Mouse (Mus musculus): ENCODE results near the gene Slc12a3. TPM values are rescaled to one million over a fixed set of nuclear protein-coding genes. Genes with fewer than 3 reads are reported as not detected.
A peak's percentile ranks its signal among the peaks of the same experiment; 100 is the strongest.

The Slc12a3 gene
- polyA plus RNA-seq, 1 experiment from 2014 or later = 0.14 TPM

DNA sequence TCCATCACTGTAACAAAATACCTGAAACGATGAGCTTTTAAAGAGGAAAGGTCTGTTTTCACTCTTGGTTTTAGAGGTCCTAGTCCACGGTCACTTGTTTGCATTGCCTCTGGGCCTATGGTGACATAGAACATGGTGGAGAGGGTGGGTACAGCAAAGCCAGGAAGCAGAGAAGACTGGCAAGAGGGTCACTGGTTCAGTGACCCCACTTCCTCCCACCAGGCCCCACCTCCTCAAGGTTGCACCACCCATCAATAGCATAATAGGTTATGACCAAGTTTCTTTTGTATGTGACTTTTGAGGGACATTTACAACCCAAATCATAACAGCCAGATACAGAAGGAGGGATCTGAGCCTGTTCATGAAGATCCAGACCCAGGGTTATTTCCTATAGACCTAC, 47.6 kb downstream of the Slc12a3 start:
- WGBS = 68% methylated on average over 2 of the region's 2 CpGs
- no peak overlapping the region for H3K27ac ChIP-seq
- H3K4me1 ChIP-seq = peaks cover 4% of the 10 kb centered on the region; the same call in 1 of the 2 replicates
- no peak for ATAC-seq (ENCODE audit: insufficient number of reproducible peaks, insufficient read depth, low FRiP score, low TSS enrichment, low read depth)
- H3K27me3 ChIP-seq = no peaks in the 10 kb centered on the region
- no peaks in the 10 kb centered on the region for H3K36me3 ChIP-seq
- no peak overlapping the region for H3K9ac ChIP-seq
- no peaks in the 10 kb centered on the region for H3K9me3 ChIP-seq
- H3K4me3 ChIP-seq = no peak overlapping the region
- no peak overlapping the region for H3K4me2 ChIP-seq

DNA sequence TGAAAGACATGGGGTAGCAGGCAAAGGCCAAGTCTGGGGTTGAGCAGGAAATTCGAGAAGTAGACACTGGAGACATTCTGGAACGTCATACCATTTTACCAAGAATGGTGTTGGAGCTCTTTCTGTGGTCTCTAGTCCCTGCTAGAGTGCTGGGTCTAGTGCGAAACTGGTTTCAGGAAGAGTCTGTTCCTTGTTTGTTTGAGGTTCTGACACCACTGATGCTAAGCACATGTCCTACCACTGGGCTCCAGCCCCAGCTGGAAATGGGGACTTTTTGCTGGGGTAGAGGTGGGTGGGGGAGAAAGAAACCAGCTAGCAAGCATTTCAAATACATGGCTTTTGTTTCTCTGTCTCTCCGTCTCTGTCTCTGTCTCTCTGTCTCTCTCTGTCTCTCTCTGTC, 48.0 kb downstream of the Slc12a3 start:
- H3K36me3 ChIP-seq = no peaks in the 10 kb centered on the region
- H3K9ac ChIP-seq = no peak overlapping the region
- no peak for ATAC-seq (ENCODE audit: insufficient number of reproducible peaks, insufficient read depth, low FRiP score, low TSS enrichment, low read depth)
- WGBS = 66% methylated on average over 4 of the region's 4 CpGs
- H3K27me3 ChIP-seq = no peaks in the 10 kb centered on the region
- no peak overlapping the region for H3K4me2 ChIP-seq
- H3K4me3 ChIP-seq = no peak overlapping the region
- H3K27ac ChIP-seq = no peak overlapping the region
- H3K9me3 ChIP-seq = no peaks in the 10 kb centered on the region
- peaks cover 4% of the 10 kb centered on the region; the same call in 1 of the 2 replicates for H3K4me1 ChIP-seq

DNA sequence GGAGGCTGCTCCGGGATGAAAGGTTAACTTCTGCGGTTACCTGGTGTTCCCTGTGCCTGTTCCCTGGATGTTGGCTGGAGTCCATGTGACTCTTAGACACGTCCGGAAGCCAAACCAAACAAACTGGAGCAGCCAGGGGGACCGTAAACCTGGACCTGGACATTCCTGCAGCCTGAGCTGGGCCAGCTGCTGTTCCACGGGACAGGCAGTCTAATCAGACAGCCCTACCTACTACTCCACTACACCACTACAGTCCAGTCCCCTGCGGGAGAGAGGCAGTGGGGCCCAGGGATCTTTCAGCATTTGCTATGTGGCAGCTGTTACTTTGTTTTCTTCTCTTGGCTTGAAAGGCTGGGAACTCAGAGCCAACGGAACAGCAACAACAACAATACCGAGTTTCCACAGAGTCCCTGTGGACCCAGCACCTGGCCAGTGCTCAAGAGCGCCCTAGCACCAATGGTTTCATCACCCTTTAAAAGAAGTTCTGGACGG, 48.8 kb downstream of the Slc12a3 start:
- no peak overlapping the region for H3K4me2 ChIP-seq
- no peaks in the 10 kb centered on the region for H3K27me3 ChIP-seq
- no peaks in the 10 kb centered on the region for H3K36me3 ChIP-seq
- H3K9ac ChIP-seq = no peak overlapping the region
- H3K27ac ChIP-seq = no peak overlapping the region
- WGBS = 66% methylated on average over 11 of the region's 11 CpGs
- H3K4me3 ChIP-seq = no peak overlapping the region
- ATAC-seq (ENCODE audit: insufficient number of reproducible peaks, insufficient read depth, low FRiP score, low TSS enrichment, low read depth) = no peak
- peaks cover 4% of the 10 kb centered on the region; the same call in 1 of the 2 replicates for H3K4me1 ChIP-seq
- H3K9me3 ChIP-seq = no peaks in the 10 kb centered on the region

DNA sequence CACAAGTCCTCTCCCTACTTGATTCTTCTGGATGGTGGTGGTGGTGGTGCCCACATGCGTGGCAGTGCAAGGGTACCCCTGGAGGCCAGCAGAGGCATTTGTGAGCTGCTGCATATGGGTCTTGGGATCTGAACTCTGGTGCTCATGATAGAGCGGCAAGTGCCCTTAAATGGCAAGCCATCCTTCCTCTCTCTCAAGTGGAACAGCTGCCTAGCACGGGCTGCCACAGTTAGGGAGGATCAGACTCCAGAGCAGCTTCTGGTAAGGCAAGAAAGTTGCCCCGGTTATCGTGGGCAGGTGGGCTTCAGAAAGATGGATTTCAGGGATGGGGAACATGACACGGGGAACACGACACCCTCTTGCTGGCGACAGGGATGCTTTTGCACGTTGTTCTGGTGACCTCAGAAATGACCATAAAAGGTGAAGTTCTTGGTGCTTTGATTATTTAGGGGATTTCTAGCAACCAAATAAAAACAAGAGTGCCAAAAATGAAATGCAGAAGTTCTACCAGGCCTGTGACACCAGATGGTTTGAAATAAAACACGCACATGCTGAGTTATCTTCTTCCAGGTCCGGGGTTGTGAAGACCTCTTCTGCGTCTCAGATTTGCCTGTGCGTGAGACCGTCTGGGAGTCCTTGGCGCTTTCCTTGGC, 49.9 kb downstream of the Slc12a3 start:
- no peak for ATAC-seq (ENCODE audit: insufficient number of reproducible peaks, insufficient read depth, low FRiP score, low TSS enrichment, low read depth)
- Histone ChIP-seq H3K4me3 (no peak overlapping the region), H3K36me3 (no peaks in the 10 kb centered on the region), H3K9ac (no peak overlapping the region), H3K27ac (no peak overlapping the region), H3K4me1 (peaks cover 4% of the 10 kb centered on the region; the same call in 1 of the 2 replicates), H3K27me3 (no peaks in the 10 kb centered on the region), H3K4me2 (no peak overlapping the region), H3K9me3 (no peaks in the 10 kb centered on the region)
- 79% methylated on average over 15 of the region's 15 CpGs for WGBS

DNA sequence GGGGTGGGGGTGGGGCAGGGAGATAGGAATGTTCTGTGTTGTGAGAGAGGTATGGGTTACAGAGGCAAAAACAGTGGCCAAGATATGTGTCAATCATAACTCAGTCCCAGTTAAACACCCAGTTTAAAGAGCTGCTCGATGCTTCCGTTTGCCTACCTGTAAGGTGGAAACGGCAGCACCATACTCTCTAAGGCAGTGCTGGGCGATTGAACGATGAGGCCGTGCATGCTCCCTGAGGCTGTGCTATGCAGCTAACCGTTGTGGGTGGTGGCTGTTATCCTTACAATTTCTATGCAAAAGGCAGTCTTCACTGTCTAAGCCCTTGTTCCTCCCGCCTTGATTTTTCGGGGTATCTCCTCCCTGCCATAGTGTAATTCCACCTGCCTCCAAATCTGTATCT, 50.7 kb downstream of the Slc12a3 start:
- Histone ChIP-seq H3K4me1 (peaks cover 4% of the 10 kb centered on the region; the same call in 1 of the 2 replicates), H3K4me2 (no peak overlapping the region), H3K4me3 (no peak overlapping the region), H3K27me3 (no peaks in the 10 kb centered on the region), H3K27ac (no peak overlapping the region), H3K9ac (no peak overlapping the region), H3K9me3 (no peaks in the 10 kb centered on the region), H3K36me3 (no peaks in the 10 kb centered on the region)
- 86% methylated on average over 9 of the region's 9 CpGs for WGBS
- no peak for ATAC-seq (ENCODE audit: insufficient number of reproducible peaks, insufficient read depth, low FRiP score, low TSS enrichment, low read depth)

DNA sequence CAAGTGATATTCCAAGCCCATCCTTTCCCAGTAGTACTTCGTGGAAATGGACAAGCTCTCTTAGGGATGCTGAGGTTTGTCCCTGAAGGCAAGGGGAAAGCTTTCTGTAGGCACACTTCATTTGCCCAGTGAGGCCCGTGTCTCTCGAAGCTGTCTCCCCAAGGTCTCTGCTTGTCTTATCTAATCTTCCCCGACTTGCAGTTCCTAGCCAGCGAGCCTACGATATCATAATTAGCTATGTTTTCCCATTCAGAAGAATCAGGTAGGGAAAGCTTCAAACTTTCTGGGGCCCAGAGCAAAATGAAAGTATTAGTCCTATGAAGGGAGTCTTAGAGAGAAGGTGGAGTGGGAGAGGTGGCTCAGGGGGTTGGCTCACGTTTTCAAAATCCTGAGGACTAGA, 55.2 kb downstream of the Slc12a3 start:
- ATAC-seq (ENCODE audit: insufficient number of reproducible peaks, insufficient read depth, low FRiP score, low TSS enrichment, low read depth) = no peak
- no peaks in the 10 kb centered on the region for H3K9me3 ChIP-seq
- 91% methylated on average over 7 of the region's 7 CpGs for WGBS
- H3K4me1 ChIP-seq = peaks cover 8% of the 10 kb centered on the region
- no peak overlapping the region for H3K4me3 ChIP-seq
- H3K27ac ChIP-seq = no peak overlapping the region
- no peak overlapping the region for H3K9ac ChIP-seq
- 0 out of 2 replicates have a peak, but pooled peaks cover under 1% of the 10 kb centered on the region for H3K36me3 ChIP-seq
- H3K27me3 ChIP-seq = no peaks in the 10 kb centered on the region
- no peak overlapping the region for H3K4me2 ChIP-seq

DNA sequence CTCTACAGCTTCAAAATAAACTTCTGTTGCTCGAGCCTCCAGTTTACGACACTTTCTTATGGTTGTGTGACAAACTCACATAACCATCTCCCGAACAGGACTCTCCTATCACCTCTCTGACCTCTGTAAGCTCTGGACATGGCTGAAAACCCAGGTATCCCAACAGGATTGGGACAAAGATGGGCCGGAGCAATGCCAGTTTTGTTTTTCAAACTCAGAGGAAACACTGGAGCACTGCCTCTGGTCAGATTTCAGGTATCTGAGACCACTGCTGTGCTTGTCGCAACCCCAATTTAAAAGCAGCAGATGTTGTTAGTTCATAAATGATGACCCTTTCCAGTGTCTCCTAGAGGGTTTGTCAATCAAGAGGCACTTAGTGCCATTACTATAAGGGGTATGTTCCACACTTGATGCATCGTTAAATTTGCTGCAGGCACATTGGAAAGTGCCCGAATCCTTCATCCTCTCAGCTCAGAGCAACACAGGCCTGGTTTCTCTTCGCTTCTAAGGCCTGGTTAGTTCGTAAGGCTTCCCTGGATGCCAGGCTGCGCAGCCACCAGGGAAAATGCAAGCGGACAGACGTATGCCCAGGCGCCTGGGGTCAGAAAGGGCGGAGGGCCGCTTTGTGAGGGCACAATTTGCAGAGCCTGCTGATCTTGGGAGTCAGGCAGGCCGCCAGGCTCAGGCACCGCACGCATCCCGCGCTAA, 56.7 kb downstream of the Slc12a3 start:
- Histone ChIP-seq H3K4me2 (peak overlapping the region; percentile 90), H3K4me3 (peak overlapping the region; percentile 86), H3K36me3 (peaks cover 15% of the 10 kb centered on the region), H3K9me3 (no peaks in the 10 kb centered on the region), H3K4me1 (peaks cover 8% of the 10 kb centered on the region), H3K9ac (peak overlapping the region; percentile 90), H3K27ac (peak overlapping the region; percentile 83), H3K27me3 (no peaks in the 10 kb centered on the region)
- no peak for ATAC-seq (ENCODE audit: insufficient number of reproducible peaks, insufficient read depth, low FRiP score, low TSS enrichment, low read depth)
- 24% methylated on average over 20 of the region's 20 CpGs for WGBS

DNA sequence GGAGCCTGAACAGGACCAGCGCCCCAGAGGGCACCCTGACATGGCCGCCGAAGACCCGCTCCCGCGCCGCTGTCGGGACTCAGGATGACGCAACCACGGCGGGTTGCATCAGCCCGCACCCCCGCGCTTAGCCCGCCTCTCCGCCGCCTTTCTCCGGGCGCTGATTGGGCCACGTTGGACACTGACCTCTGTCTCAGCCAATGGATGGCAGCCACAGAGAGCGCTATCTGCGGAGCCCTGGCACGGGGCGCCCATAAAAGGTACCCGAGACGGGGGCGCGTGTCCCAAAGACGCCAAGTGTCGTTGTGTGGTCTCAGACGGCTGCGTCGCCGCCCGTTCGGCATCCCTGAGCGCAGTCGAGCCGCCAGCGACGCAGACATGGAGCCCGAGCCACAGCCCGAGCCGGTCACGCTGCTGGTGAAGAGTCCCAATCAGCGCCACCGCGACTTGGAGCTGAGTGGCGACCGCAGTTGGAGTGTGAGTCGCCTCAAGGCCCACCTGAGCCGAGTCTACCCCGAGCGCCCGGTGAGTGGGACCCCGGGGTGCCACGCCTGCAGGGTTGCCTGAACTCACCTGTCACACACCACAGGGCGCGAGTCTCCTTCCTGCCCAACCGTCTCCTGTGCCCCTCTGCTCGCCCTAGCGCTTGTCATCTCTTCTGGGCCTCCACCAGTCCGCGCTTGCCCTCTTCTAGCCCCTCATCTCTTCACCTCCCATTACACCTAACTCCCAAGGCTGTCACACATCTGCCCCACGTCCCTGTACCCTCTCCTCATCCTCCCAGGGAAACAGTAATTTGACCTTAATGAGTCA, 57.4 kb downstream of the Slc12a3 start, which contains the start of gene Herpud1:
TSS of gene Herpud1 (plus strand) at position 225 of the 813 bp plus-strand sequence.
- H3K36me3 ChIP-seq = peaks cover 23% of the 10 kb centered on the region
- H3K9ac ChIP-seq = peak within 1 kb of the TSS; percentile 90
- peak within 1 kb of the TSS; percentile 86 for H3K4me3 ChIP-seq
- ATAC-seq (ENCODE audit: insufficient number of reproducible peaks, insufficient read depth, low FRiP score, low TSS enrichment, low read depth) = peak; percentile 95
- peak within 1 kb of the TSS; percentile 90 for H3K4me2 ChIP-seq
- WGBS = under 1% methylated on average over 65 of the region's 65 CpGs
- H3K27ac ChIP-seq = peak within 1 kb of the TSS; percentile 83
- no peaks in the 10 kb centered on the region for H3K27me3 ChIP-seq
- H3K4me1 ChIP-seq = peaks cover 8% of the 10 kb centered on the region
- H3K9me3 ChIP-seq = no peaks in the 10 kb centered on the region

DNA sequence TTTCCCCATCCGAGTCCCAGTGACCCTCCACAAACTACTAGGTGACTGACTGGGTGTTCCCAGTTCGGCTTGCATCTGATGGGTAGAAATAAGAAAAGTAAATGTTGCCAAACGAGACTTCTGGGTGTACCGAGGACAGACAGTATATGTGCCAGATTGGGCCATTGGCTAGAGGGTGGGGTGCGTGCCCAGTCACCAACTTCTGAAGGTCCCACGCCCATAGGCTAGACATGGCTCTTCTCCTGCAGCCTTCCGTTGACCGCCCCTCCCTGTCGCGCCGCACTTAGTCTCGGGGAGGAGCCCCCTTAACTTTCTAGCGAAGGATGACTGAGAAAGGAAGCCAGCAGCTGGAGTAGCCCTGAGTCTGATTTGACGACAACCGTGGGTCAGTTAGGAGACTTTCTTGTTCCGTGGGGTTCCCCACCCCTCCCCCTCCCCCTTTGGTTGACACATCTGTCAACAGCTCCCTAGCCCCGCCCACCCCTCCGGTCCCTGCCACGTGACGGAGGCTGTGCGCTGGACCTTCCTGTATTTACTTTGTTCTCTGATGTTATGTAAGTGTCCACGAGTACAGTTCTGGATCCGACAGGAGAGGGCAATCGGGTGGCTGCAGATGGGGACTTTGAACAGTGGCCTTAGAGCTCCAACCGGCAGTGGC, 58.2 kb downstream of the Slc12a3 start:
- no peak for ATAC-seq (ENCODE audit: insufficient number of reproducible peaks, insufficient read depth, low FRiP score, low TSS enrichment, low read depth)

DNA sequence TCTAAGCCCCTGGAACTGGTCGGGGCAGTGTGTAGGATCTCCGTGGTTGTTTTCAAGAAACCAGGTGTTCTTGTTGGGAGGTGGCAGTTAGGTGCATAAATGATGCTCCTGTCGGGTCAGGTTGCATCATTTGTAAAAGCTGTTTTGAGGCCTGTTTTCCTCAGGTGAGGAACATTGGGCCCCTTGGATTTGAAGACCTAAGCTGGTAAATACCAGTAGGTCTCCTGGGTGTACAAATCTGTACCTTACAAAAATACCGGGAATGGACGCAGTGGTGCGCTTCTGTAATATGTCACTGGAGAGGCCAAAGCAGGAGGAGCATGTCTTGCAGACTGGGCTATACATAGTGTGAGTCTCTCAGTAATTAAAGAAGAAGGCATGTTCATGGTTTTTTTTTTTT, 58.8 kb downstream of the Slc12a3 start:
- Histone ChIP-seq H3K4me3 (peak overlapping the region; percentile 86), H3K9me3 (no peaks in the 10 kb centered on the region), H3K27me3 (no peaks in the 10 kb centered on the region), H3K36me3 (peaks cover 36% of the 10 kb centered on the region), H3K4me2 (peak overlapping the region; percentile 90), H3K9ac (peak overlapping the region; percentile 90), H3K27ac (no peak overlapping the region), H3K4me1 (peaks cover 8% of the 10 kb centered on the region)
- 36% methylated on average over 6 of the region's 6 CpGs for WGBS
- no peak for ATAC-seq (ENCODE audit: insufficient number of reproducible peaks, insufficient read depth, low FRiP score, low TSS enrichment, low read depth)

More for the DNA sequence above, 58.2 kb downstream of the Slc12a3 start:
- WGBS = under 1% methylated on average over 25 of the region's 25 CpGs
- H3K9me3 ChIP-seq = no peaks in the 10 kb centered on the region
- H3K4me3 ChIP-seq = peak overlapping the region; percentile 86
- peaks cover 8% of the 10 kb centered on the region for H3K4me1 ChIP-seq
- H3K27ac ChIP-seq = peak overlapping the region; percentile 80
- H3K4me2 ChIP-seq = peak overlapping the region; percentile 90
- peak overlapping the region; percentile 90 for H3K9ac ChIP-seq
- peaks cover 30% of the 10 kb centered on the region for H3K36me3 ChIP-seq
- H3K27me3 ChIP-seq = no peaks in the 10 kb centered on the region

DNA sequence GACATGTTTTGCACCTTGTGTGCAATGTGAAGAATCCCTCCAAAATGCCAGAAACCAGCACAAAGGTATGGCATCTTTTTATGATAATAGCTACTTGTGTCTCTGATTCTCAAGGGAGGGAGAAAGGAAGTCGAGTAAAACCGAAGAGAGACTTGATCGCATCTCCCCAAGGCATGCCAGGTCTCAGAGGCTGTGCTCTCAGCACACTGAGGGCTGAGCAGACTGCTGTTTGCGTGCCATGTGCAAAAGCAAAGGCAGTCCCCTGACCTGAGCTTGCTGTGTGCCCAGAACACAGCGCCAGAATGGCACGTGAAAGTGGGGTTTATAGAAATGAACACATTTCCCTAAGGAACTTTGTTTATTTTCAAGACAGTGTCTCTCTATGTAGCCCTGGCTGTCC, 60.5 kb downstream of the Slc12a3 start:
- Histone ChIP-seq H3K9ac (no peak overlapping the region), H3K27me3 (no peaks in the 10 kb centered on the region), H3K9me3 (no peaks in the 10 kb centered on the region), H3K36me3 (peaks cover 48% of the 10 kb centered on the region), H3K4me1 (peaks cover 8% of the 10 kb centered on the region), H3K4me2 (no peak overlapping the region), H3K4me3 (no peak overlapping the region), H3K27ac (no peak overlapping the region)
- 89% methylated on average over 6 of the region's 6 CpGs for WGBS
- ATAC-seq (ENCODE audit: insufficient number of reproducible peaks, insufficient read depth, low FRiP score, low TSS enrichment, low read depth) = no peak
